Mouse (Mus musculus): ENCODE results near the gene Dnajc12. TPM values are rescaled to one million over a fixed set of nuclear protein-coding genes. Genes with fewer than 3 reads are reported as not detected.
A peak's percentile ranks its signal among the peaks of the same experiment; 100 is the strongest.

Dnajc12 gene
- polyA plus RNA-seq (2014; fragmentation: Nextera tagmentation; extraction: Ambion mirVana), result 11.7 and 14.7 TPM in 2 replicates

GRCm38 (mm10) chr10:63382372-63383279 is at the start of gene Dnajc12:
Dnajc12 (plus strand) TSS chr10:63382443.
- Histone ChIP-seq H3K36me3 (ENCODE audit: control insufficient read depth, insufficient read depth, low read length) (no peaks in the 10 kb centered on the region), H3K9ac (ENCODE audit: low read length) (peak within 1 kb of the TSS; percentile 62), H3K27ac (replicated peaks; ENCODE audit: low read depth, low read length) (no peak within 1 kb of the TSS), H3K4me2 (ENCODE audit: low read depth, severe bottlenecking) (peak within 1 kb of the TSS; percentile 81), H3K4me3 (ENCODE audit: low read depth, low read length) (peak within 1 kb of the TSS; percentile 44), H3K27me3 (ENCODE audit: control insufficient read depth, insufficient read depth, low read length) (no peaks in the 10 kb centered on the region), H3K4me1 (ENCODE audit: control insufficient read depth, insufficient read depth, low read length) (no peaks in the 10 kb centered on the region; the same call in 1 of the 2 replicates), H3K9me3 (ENCODE audit: control insufficient read depth, low read length) (no peaks in the 10 kb centered on the region)
- ATAC-seq (ENCODE audit: insufficient number of reproducible peaks, low FRiP score, low TSS enrichment, low read depth) (peak; percentile 91), DNase-seq (ENCODE audit: low spot score) (peak; percentile 88)
- WGBS, result under 1% methylated on average over 28 of the region's 28 CpGs

GRCm38 (mm10) chr10:63336901-63337300 is 45.3 kb upstream of the Dnajc12 start:
- no peak overlapping the region; the same call in 1 of the 2 replicates for H3K9ac ChIP-seq (ENCODE audit: low read length)
- 47% methylated on average over 13 of the region's 13 CpGs for WGBS
- peak; percentile 25 for DNase-seq (ENCODE audit: low spot score)

GRCm38 (mm10) chr10:63337326-63337725 is 44.9 kb upstream of the Dnajc12 start:
- no peak for ATAC-seq (ENCODE audit: insufficient number of reproducible peaks, low FRiP score, low TSS enrichment, low read depth)
- H3K9ac ChIP-seq (ENCODE audit: low read length), result no peak overlapping the region; the same call in 1 of the 2 replicates
- H3K4me1 ChIP-seq (ENCODE audit: control insufficient read depth, insufficient read depth, low read length), result peaks cover 6% of the 10 kb centered on the region; the same call in 1 of the 2 replicates
- H3K4me3 ChIP-seq (ENCODE audit: low read depth, low read length), result peak overlapping the region; percentile 62
- H3K36me3 ChIP-seq (ENCODE audit: control insufficient read depth, insufficient read depth, low read length), result peaks cover 5% of the 10 kb centered on the region; the same call in 1 of the 2 replicates
- no peak overlapping the region for H3K27ac ChIP-seq (replicated peaks; ENCODE audit: low read depth, low read length)
- H3K27me3 ChIP-seq (ENCODE audit: control insufficient read depth, insufficient read depth, low read length), result no peaks in the 10 kb centered on the region
- peak overlapping the region; percentile 62 for H3K4me2 ChIP-seq (ENCODE audit: low read depth, severe bottlenecking)
- no peaks in the 10 kb centered on the region for H3K9me3 ChIP-seq (ENCODE audit: control insufficient read depth, low read length)
- DNase-seq (ENCODE audit: low spot score), result no peak
- 23% methylated on average over 5 of the region's 5 CpGs for WGBS

More at GRCm38 (mm10) chr10:63336901-63337300, 45.3 kb upstream of the Dnajc12 start:
- peaks cover 6% of the 10 kb centered on the region; the same call in 1 of the 2 replicates for H3K4me1 ChIP-seq (ENCODE audit: control insufficient read depth, insufficient read depth, low read length)
- H3K4me2 ChIP-seq (ENCODE audit: low read depth, severe bottlenecking), result peak overlapping the region; percentile 62
- H3K27ac ChIP-seq (replicated peaks; ENCODE audit: low read depth, low read length), result no peak overlapping the region
- no peak for ATAC-seq (ENCODE audit: insufficient number of reproducible peaks, low FRiP score, low TSS enrichment, low read depth)
- no peaks in the 10 kb centered on the region for H3K9me3 ChIP-seq (ENCODE audit: control insufficient read depth, low read length)
- H3K27me3 ChIP-seq (ENCODE audit: control insufficient read depth, insufficient read depth, low read length), result no peaks in the 10 kb centered on the region
- peaks cover 5% of the 10 kb centered on the region; the same call in 1 of the 2 replicates for H3K36me3 ChIP-seq (ENCODE audit: control insufficient read depth, insufficient read depth, low read length)
- peak overlapping the region; percentile 62 for H3K4me3 ChIP-seq (ENCODE audit: low read depth, low read length)

GRCm38 (mm10) chr10:63337951-63338836 is 44.0 kb upstream of the Dnajc12 start:
- peak; percentile 68 for ATAC-seq (ENCODE audit: insufficient number of reproducible peaks, low FRiP score, low TSS enrichment, low read depth)
- peak; percentile 72 for DNase-seq (ENCODE audit: low spot score)
- peaks cover 6% of the 10 kb centered on the region; the same call in 1 of the 2 replicates for H3K4me1 ChIP-seq (ENCODE audit: control insufficient read depth, insufficient read depth, low read length)
- H3K27me3 ChIP-seq (ENCODE audit: control insufficient read depth, insufficient read depth, low read length), result no peaks in the 10 kb centered on the region
- H3K9me3 ChIP-seq (ENCODE audit: control insufficient read depth, low read length), result no peaks in the 10 kb centered on the region
- H3K4me3 ChIP-seq (ENCODE audit: low read depth, low read length), result peak overlapping the region; percentile 62
- H3K27ac ChIP-seq (replicated peaks; ENCODE audit: low read depth, low read length), result peak overlapping the region; percentile 91
- 1% methylated on average over 62 of the region's 113 CpGs for WGBS
- peak overlapping the region; percentile 97 for H3K9ac ChIP-seq (ENCODE audit: low read length)
- H3K36me3 ChIP-seq (ENCODE audit: control insufficient read depth, insufficient read depth, low read length), result peaks cover 5% of the 10 kb centered on the region; the same call in 1 of the 2 replicates
- peak overlapping the region; percentile 62 for H3K4me2 ChIP-seq (ENCODE audit: low read depth, severe bottlenecking)

GRCm38 (mm10) chr10:63338914-63339643 is 43.2 kb upstream of the Dnajc12 start:
- Histone ChIP-seq H3K4me1 (ENCODE audit: control insufficient read depth, insufficient read depth, low read length) (peaks cover 6% of the 10 kb centered on the region; the same call in 1 of the 2 replicates), H3K36me3 (ENCODE audit: control insufficient read depth, insufficient read depth, low read length) (peaks cover 5% of the 10 kb centered on the region; the same call in 1 of the 2 replicates), H3K4me2 (ENCODE audit: low read depth, severe bottlenecking) (peak overlapping the region; percentile 80), H3K4me3 (ENCODE audit: low read depth, low read length) (peak overlapping the region; percentile 62), H3K9ac (ENCODE audit: low read length) (peak overlapping the region; percentile 97), H3K9me3 (ENCODE audit: control insufficient read depth, low read length) (no peaks in the 10 kb centered on the region), H3K27me3 (ENCODE audit: control insufficient read depth, insufficient read depth, low read length) (no peaks in the 10 kb centered on the region), H3K27ac (replicated peaks; ENCODE audit: low read depth, low read length) (peak overlapping the region; percentile 91)
- peak; percentile 94 for ATAC-seq (ENCODE audit: insufficient number of reproducible peaks, low FRiP score, low TSS enrichment, low read depth)
- WGBS, result under 1% methylated on average over 44 of the region's 74 CpGs
- DNase-seq (ENCODE audit: low spot score), result peak; percentile 93

- no peak overlapping the region for H3K4me2 ChIP-seq (ENCODE audit: low read depth, severe bottlenecking)
- H3K36me3 ChIP-seq (ENCODE audit: control insufficient read depth, insufficient read depth, low read length), result peaks cover under 1% of the 10 kb centered on the region; the same call in 1 of the 2 replicates
- DNase-seq (ENCODE audit: low spot score) (no peak), ATAC-seq (ENCODE audit: insufficient number of reproducible peaks, low FRiP score, low TSS enrichment, low read depth) (no peak)
- H3K27me3 ChIP-seq (ENCODE audit: control insufficient read depth, insufficient read depth, low read length), result no peaks in the 10 kb centered on the region
- WGBS, result 83% methylated on average over 2 of the region's 2 CpGs
- no peak overlapping the region for H3K9ac ChIP-seq (ENCODE audit: low read length)
- no peak overlapping the region for H3K4me3 ChIP-seq (ENCODE audit: low read depth, low read length)
- no peaks in the 10 kb centered on the region for H3K9me3 ChIP-seq (ENCODE audit: control insufficient read depth, low read length)
- no peak overlapping the region for H3K27ac ChIP-seq (replicated peaks; ENCODE audit: low read depth, low read length)
- peaks cover 6% of the 10 kb centered on the region; the same call in 1 of the 2 replicates for H3K4me1 ChIP-seq (ENCODE audit: control insufficient read depth, insufficient read depth, low read length)
Observed at GRCm38 (mm10) chr10:63341351-63341750, 40.9 kb upstream of the Dnajc12 start.

GRCm38 (mm10) chr10:63344751-63345150 is 37.5 kb upstream of the Dnajc12 start:
- H3K4me1 ChIP-seq (ENCODE audit: control insufficient read depth, insufficient read depth, low read length), result no peaks in the 10 kb centered on the region
- no peak overlapping the region for H3K4me3 ChIP-seq (ENCODE audit: low read depth, low read length)
- no peak overlapping the region for H3K4me2 ChIP-seq (ENCODE audit: low read depth, severe bottlenecking)
- ATAC-seq (ENCODE audit: insufficient number of reproducible peaks, low FRiP score, low TSS enrichment, low read depth) (no peak), DNase-seq (ENCODE audit: low spot score) (no peak)
- WGBS, result 95% methylated on average over 3 of the region's 3 CpGs
- H3K27ac ChIP-seq (replicated peaks; ENCODE audit: low read depth, low read length), result no peak overlapping the region
- H3K27me3 ChIP-seq (ENCODE audit: control insufficient read depth, insufficient read depth, low read length), result no peaks in the 10 kb centered on the region
- no peak overlapping the region for H3K9ac ChIP-seq (ENCODE audit: low read length)
- H3K36me3 ChIP-seq (ENCODE audit: control insufficient read depth, insufficient read depth, low read length), result no peaks in the 10 kb centered on the region
- H3K9me3 ChIP-seq (ENCODE audit: control insufficient read depth, low read length), result no peaks in the 10 kb centered on the region

Data from limb, embryonic 11.5 days (tissue).